Mouse (Mus musculus): Measurements from ENCODE around the gene Chd5.

The Chd5 gene

GRCm38 (mm10) chr4:152434836-152435235 is 96.4 kb downstream of the Chd5 start:
- DNase-seq (ENCODE audit: low spot score in 2 of 2): peak; percentile 56 to 73

- DNase-seq (ENCODE audit: low spot score in 2 of 2): peak; percentile 25 to 46
Measured at GRCm38 (mm10) chr4:152435255-152435654, 96.8 kb downstream of the Chd5 start.
